Mouse (Mus musculus): ENCODE measurements around the gene Samd8. TPM values are rescaled to one million over a fixed set of nuclear protein-coding genes. Genes with fewer than 3 reads are reported as not detected.

Gene Samd8
- polyA plus RNA-seq, 1 experiment, result 4.4 TPM

DNA sequence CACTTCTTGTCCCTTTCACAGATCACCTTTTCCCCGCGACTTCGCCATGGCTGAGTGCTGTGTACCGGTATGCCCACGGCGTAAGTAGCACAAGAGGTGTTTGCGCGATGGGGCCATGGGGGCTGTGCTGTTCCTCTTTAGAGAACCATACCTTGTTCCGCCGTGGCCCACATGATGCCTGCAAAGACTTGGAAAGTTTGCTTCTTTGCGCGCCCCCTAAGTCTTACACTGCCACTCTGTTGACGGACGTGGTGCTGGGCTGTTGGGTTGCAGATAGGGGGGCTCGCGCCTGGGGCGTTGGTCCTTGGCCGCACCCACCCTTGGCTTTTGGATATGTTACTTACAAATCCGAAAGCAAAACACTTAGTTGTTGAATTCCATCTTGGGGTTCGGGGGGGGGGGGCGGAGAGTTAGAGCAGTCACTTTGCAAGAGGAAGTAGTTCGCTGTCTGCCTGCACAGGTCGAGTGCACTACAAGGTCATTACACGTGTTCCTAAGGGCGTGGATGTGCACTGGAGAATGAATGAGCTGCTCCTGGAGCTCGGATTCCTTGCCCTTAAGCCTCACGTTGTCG lies 81.6 kb downstream of the Samd8 start:
- Histone ChIP-seq H3K4me3 (ENCODE audit: extremely low read depth, insufficient read depth, insufficient read length) (peak overlapping the region; percentile 96), H3K36me3 (ENCODE audit: control insufficient read depth, insufficient read depth, low read length) (peaks cover 14% of the 10 kb centered on the region), H3K4me1 (ENCODE audit: control insufficient read depth, insufficient read depth, insufficient read length) (peaks cover 10% of the 10 kb centered on the region), H3K27me3 (ENCODE audit: control insufficient read depth, insufficient read depth, low read length) (no peaks in the 10 kb centered on the region), H3K27ac (ENCODE audit: insufficient read depth, low read length) (peak overlapping the region; percentile 95)
- peak in 1 of 2 experiments; percentile 39 for DNase-seq (ENCODE audit: low read depth in 1 of 2, low spot score in 2 of 2)
- 1% methylated on average over 28 of the region's 28 CpGs for WGBS
- no peak for TF ChIP-seq POLR2A (IDR thresholded peaks at IDR 0.05; ENCODE audit: low read depth, low read length)
- no peak for TF ChIP-seq CTCF (IDR thresholded peaks at IDR 0.05; ENCODE audit: extremely low read depth, insufficient read depth, insufficient read length, insufficient replicate concordance)

DNA sequence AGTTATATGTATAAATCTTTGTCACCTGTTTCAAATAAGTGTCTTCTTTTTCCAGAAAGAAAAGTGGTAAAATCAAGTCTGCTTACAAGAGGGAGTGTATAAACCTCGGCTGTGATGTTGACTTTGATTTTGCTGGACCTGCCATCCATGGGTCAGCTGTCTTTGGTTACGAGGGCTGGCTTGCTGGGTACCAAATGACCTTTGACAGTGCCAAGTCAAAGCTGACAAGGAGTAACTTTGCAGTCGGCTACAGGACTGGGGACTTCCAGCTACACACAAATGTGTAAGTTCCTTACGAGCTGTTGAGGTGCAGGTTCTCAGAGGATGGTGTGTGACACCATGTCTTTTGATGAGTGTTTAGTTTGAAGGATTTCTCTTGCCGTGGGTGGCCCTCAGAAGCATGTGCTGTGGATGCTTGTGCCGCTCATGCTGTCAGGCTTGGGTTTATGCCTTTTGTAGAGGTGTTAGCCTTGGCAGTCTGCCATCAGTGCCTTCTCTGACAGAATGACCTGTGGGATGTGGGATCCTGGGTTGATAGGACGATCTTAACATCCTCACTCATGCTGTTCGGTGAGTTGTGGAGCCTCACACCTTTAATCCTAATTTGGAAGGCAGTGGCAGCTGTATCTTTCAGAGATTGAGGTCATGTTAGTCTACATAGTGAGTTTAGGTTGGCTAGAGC lies 88.1 kb downstream of the Samd8 start:
- TF ChIP-seq CTCF (IDR thresholded peaks at IDR 0.05; ENCODE audit: extremely low read depth, insufficient read depth, insufficient read length, insufficient replicate concordance), result no peak
- TF ChIP-seq POLR2A (IDR thresholded peaks at IDR 0.05; ENCODE audit: low read depth, low read length), result no peak
- no peak overlapping the region for H3K27ac ChIP-seq (ENCODE audit: insufficient read depth, low read length)
- DNase-seq (ENCODE audit: low read depth in 1 of 2, low spot score in 2 of 2), result no peak
- peaks cover 4% of the 10 kb centered on the region for H3K4me1 ChIP-seq (ENCODE audit: control insufficient read depth, insufficient read depth, insufficient read length)
- H3K36me3 ChIP-seq (ENCODE audit: control insufficient read depth, insufficient read depth, low read length), result peaks cover 47% of the 10 kb centered on the region
- 89% methylated on average over 8 of the region's 8 CpGs for WGBS
- H3K4me3 ChIP-seq (ENCODE audit: extremely low read depth, insufficient read depth, insufficient read length), result no peak overlapping the region
- no peaks in the 10 kb centered on the region for H3K27me3 ChIP-seq (ENCODE audit: control insufficient read depth, insufficient read depth, low read length)

DNA sequence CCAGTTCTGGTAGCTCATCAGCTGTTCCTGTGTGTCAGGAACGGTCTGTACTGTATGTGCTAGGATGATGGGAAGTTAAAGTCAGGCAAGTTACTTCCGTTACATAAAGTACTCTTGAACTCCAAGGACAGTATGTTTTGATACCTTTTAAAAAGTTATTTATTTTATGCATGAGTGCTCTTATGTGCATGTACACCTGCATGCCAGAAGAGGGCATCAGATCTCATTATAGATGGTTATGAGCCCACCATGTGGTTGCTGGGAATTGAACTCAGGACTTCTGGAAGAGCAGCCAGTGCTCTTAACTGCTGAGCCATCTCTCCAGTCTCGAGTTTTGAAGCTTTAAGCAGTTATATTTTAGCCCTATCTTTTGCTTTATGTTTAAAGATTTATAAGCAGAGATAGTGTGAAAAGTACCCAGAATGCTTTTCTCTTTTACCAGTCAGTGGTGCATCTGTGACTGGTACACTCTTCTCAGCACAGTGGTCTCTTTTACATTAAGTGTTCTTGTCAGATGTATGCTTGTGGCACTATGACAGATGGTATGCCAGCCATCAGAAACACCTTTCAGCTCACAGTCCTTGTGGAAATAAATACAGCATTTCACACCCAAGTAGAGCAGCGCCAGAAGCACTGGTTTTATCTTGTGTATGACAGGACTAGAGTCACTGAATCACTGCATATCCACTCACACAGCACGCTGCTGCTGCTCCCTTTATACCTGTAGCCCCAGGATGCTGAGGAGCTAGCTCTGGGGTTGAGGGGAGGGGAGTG lies 91.7 kb downstream of the Samd8 start:
- no peak for DNase-seq (ENCODE audit: low read depth in 1 of 2, low spot score in 2 of 2)
- no peaks in the 10 kb centered on the region for H3K27me3 ChIP-seq (ENCODE audit: control insufficient read depth, insufficient read depth, low read length)
- no peak overlapping the region for H3K27ac ChIP-seq (ENCODE audit: insufficient read depth, low read length)
- H3K36me3 ChIP-seq (ENCODE audit: control insufficient read depth, insufficient read depth, low read length), result peaks cover 42% of the 10 kb centered on the region
- no peak overlapping the region for H3K4me3 ChIP-seq (ENCODE audit: extremely low read depth, insufficient read depth, insufficient read length)
- TF ChIP-seq POLR2A (IDR thresholded peaks at IDR 0.05; ENCODE audit: low read depth, low read length) (no peak), CTCF (IDR thresholded peaks at IDR 0.05; ENCODE audit: extremely low read depth, insufficient read depth, insufficient read length, insufficient replicate concordance) (no peak)
- H3K4me1 ChIP-seq (ENCODE audit: control insufficient read depth, insufficient read depth, insufficient read length), result peaks cover 5% of the 10 kb centered on the region; the same call in 1 of the 2 replicates
- WGBS, result 86% methylated on average over 5 of the region's 5 CpGs

DNA sequence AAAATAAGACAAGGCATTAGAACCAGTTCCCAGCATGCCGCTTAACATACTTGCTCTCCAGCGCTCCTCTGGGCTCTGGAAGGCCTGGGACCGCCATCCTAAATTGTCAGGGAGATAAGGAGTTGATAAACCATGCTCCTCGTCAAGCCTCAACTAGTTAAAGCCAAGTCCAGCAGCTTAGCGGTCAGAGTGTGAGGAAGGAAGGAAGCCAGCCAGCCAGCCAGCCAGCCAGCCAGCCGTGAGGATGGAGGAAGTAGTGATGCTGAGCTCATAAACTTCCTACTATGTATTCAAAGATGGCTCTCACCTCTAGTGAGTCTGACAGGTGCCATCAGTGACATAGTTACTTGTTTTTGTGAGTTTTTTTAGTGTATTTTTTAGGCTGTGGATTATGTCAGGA lies 92.9 kb downstream of the Samd8 start:
- H3K4me1 ChIP-seq (ENCODE audit: control insufficient read depth, insufficient read depth, insufficient read length), result peaks cover 13% of the 10 kb centered on the region; the same call in 1 of the 2 replicates
- 69% methylated on average over 6 of the region's 6 CpGs for WGBS
- DNase-seq (ENCODE audit: low read depth in 1 of 2, low spot score in 2 of 2), result no peak
- H3K4me3 ChIP-seq (ENCODE audit: extremely low read depth, insufficient read depth, insufficient read length), result no peak overlapping the region
- no peak overlapping the region for H3K27ac ChIP-seq (ENCODE audit: insufficient read depth, low read length)
- TF ChIP-seq POLR2A (IDR thresholded peaks at IDR 0.05; ENCODE audit: low read depth, low read length) (no peak), CTCF (IDR thresholded peaks at IDR 0.05; ENCODE audit: extremely low read depth, insufficient read depth, insufficient read length, insufficient replicate concordance) (no peak)
- H3K36me3 ChIP-seq (ENCODE audit: control insufficient read depth, insufficient read depth, low read length), result peaks cover 33% of the 10 kb centered on the region
- no peaks in the 10 kb centered on the region for H3K27me3 ChIP-seq (ENCODE audit: control insufficient read depth, insufficient read depth, low read length)

DNA sequence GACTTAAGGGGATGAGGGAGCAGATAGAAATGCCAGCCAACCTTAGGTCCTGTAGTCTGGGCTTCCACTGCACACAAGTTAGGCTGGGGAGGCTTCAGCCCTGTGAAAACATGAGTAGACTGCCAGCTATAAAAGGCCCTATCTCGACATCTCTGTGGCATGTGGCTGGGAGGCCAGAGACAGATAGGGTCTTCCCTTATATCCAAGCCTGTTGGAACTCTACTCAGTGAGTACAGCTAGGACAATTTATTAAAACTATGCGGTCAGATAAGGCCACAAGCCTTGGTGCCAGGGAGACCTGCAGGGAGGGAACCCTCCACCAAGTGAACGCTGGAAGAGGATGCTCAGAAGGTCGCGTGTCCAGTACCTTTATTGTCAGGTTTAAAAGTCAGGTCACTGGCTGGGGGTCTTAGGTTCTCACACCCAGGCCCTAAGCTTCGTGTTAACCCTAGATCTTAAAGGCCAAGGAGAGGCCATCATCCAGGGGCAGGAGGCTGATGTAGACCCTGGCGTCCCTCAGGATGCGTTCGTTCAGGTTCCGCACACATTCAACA lies 96.6 kb downstream of the Samd8 start:
- TF ChIP-seq CTCF (IDR thresholded peaks at IDR 0.05; ENCODE audit: extremely low read depth, insufficient read depth, insufficient read length, insufficient replicate concordance), result no peak
- no peak for TF ChIP-seq POLR2A (IDR thresholded peaks at IDR 0.05; ENCODE audit: low read depth, low read length)
- H3K4me3 ChIP-seq (ENCODE audit: extremely low read depth, insufficient read depth, insufficient read length), result no peak overlapping the region
- peaks cover 13% of the 10 kb centered on the region; the same call in 1 of the 2 replicates for H3K4me1 ChIP-seq (ENCODE audit: control insufficient read depth, insufficient read depth, insufficient read length)
- H3K27me3 ChIP-seq (ENCODE audit: control insufficient read depth, insufficient read depth, low read length), result no peaks in the 10 kb centered on the region
- H3K36me3 ChIP-seq (ENCODE audit: control insufficient read depth, insufficient read depth, low read length), result peaks cover 17% of the 10 kb centered on the region
- WGBS, result 34% methylated on average over 10 of the region's 10 CpGs
- no peak for DNase-seq (ENCODE audit: low read depth in 1 of 2, low spot score in 2 of 2)
- H3K27ac ChIP-seq (ENCODE audit: insufficient read depth, low read length), result no peak overlapping the region

DNA sequence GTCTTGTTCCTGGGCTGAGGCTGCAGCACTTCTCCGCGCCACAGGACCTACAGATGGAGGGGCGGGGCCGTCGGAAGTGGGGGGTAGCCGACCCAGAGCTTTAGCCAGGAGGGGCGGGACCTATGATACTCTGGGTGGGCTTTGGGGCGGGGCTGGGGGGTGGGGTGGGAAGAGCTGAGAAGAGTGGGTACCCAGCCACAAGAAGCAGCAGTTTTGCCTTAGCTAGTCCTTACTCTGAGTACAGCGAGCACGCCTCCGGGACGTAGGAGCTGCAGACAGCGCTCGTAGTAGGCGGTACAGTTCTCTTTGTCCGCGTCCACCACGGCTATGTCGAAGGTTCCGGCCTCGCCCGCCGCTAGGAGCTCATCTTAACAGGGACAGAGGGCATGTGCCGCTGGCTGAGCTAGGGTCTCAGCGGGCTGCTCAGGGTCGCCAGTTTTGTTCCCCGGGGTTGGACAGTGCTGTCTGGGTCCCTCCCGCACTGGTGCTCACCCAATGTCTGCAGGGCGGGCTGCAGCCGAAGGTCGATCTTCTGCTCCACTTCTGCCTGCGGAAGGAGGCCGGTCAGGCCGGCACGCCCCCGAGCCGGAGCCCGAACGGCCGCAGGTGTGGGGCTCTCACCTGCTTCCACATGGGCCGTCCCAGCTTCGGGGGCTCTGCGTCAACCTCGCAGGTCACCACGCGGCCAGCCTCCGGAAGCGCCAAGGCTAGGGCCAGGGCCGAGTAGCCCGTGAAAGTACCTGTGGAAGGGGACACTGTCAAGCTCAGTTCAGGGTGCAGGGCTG lies 97.2 kb downstream of the Samd8 start:
- Histone ChIP-seq H3K4me1 (ENCODE audit: control insufficient read depth, insufficient read depth, insufficient read length) (peaks cover 13% of the 10 kb centered on the region; the same call in 1 of the 2 replicates), H3K27ac (ENCODE audit: insufficient read depth, low read length) (no peak overlapping the region), H3K36me3 (ENCODE audit: control insufficient read depth, insufficient read depth, low read length) (peaks cover 14% of the 10 kb centered on the region), H3K27me3 (ENCODE audit: control insufficient read depth, insufficient read depth, low read length) (no peaks in the 10 kb centered on the region), H3K4me3 (ENCODE audit: extremely low read depth, insufficient read depth, insufficient read length) (peak overlapping the region; percentile 82)
- WGBS, result under 1% methylated on average over 50 of the region's 50 CpGs
- no peak for TF ChIP-seq POLR2A (IDR thresholded peaks at IDR 0.05; ENCODE audit: low read depth, low read length)
- no peak for TF ChIP-seq CTCF (IDR thresholded peaks at IDR 0.05; ENCODE audit: extremely low read depth, insufficient read depth, insufficient read length, insufficient replicate concordance)
- DNase-seq (ENCODE audit: low read depth in 1 of 2, low spot score in 2 of 2), result peak in 1 of 2 experiments; percentile 41

Other genes starting within 250 kb of the Samd8 start
- gene Dupd1, start 36.0 kb upstream of the Samd8 start, polyA plus RNA-seq (2012; rRNA removed), result not detected in 2 replicates
- gene Dusp13, start 650 bp downstream of the Samd8 start, polyA plus RNA-seq (2012; rRNA removed), result 0.19 and 0.33 TPM in 2 replicates
- gene Vdac2, start 74.7 kb downstream of the Samd8 start, polyA plus RNA-seq (2012; rRNA removed), result 59.8 and 66.8 TPM in 2 replicates
- gene Comtd1, start 98.4 kb downstream of the Samd8 start, polyA plus RNA-seq (2012; rRNA removed), result 17.9 and 19.4 TPM in 2 replicates
- 8.8 and 13.9 TPM in 2 replicates for gene Zfp503, start 239.1 kb downstream of the Samd8 start, polyA plus RNA-seq (2012; rRNA removed)